Mouse (Mus musculus): ENCODE measurements around the gene Ambp. TPM values are rescaled to one million over a fixed set of nuclear protein-coding genes. Genes with fewer than 3 reads are reported as not detected.

Ambp gene
- polyA plus RNA-seq, 1 experiment from 2014 or later: 1.5 TPM

DNA sequence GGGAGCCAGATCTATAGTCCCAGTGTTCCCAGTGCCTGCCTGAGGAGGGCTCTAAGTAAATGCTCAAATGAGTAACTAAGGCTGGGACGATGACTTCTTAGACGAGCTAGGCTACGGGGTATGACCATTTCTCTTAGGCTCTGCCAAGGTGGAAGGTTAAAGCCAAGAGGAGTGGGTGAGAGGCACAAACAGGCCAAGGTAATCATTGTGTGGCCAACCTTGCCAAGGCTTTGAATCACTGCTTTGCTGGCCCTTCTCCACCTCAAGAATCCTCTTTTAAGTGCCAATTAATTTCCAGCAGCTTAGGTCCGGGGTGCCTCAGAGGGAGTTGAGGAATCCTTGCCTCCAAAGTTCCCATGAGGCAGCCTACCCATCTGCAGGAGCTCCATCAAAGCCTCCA, 15.5 kb upstream of the Ambp start:
- 73% methylated on average over 4 of the region's 4 CpGs for WGBS
- Histone ChIP-seq H3K9ac (ENCODE audit: low read length) (no peak overlapping the region), H3K36me3 (ENCODE audit: control insufficient read depth, insufficient read depth) (no peaks in the 10 kb centered on the region), H3K9me3 (replicated peaks; ENCODE audit: control insufficient read depth, low read length) (no peaks in the 10 kb centered on the region; the same call in 1 of the 2 replicates), H3K4me3 (ENCODE audit: low read length) (no peak overlapping the region), H3K27ac (ENCODE audit: low read length) (no peak overlapping the region), H3K4me2 (ENCODE audit: low read depth, low read length) (no peak overlapping the region), H3K4me1 (ENCODE audit: control insufficient read depth, insufficient read depth, low read length) (no peaks in the 10 kb centered on the region), H3K27me3 (ENCODE audit: control insufficient read depth, insufficient read depth, low read length) (peaks cover 24% of the 10 kb centered on the region)
- ATAC-seq (replicated peaks; ENCODE audit: extremely low read depth, insufficient read depth, low FRiP score): no peak

- H3K27me3 ChIP-seq (ENCODE audit: control insufficient read depth, insufficient read depth, low read length): peaks cover 16% of the 10 kb centered on the region
- H3K27ac ChIP-seq (ENCODE audit: low read length): no peak overlapping the region
- ATAC-seq (replicated peaks; ENCODE audit: extremely low read depth, insufficient read depth, low FRiP score): no peak
- H3K4me3 ChIP-seq (ENCODE audit: low read length): no peak overlapping the region
- H3K36me3 ChIP-seq (ENCODE audit: control insufficient read depth, insufficient read depth): no peaks in the 10 kb centered on the region
- no peak overlapping the region for H3K4me2 ChIP-seq (ENCODE audit: low read depth, low read length)
- no peaks in the 10 kb centered on the region for H3K9me3 ChIP-seq (replicated peaks; ENCODE audit: control insufficient read depth, low read length)
- no peak overlapping the region for H3K9ac ChIP-seq (ENCODE audit: low read length)
- WGBS: 82% methylated on average over 5 of the region's 5 CpGs
- H3K4me1 ChIP-seq (ENCODE audit: control insufficient read depth, insufficient read depth, low read length): no peaks in the 10 kb centered on the region
Measured at GRCm38 (mm10) chr4:63166323-63166722, 11.7 kb upstream of the Ambp start.

- no peak; the same call in 1 of the 2 replicates for ATAC-seq (replicated peaks; ENCODE audit: extremely low read depth, insufficient read depth, low FRiP score)
- no peaks in the 10 kb centered on the region for H3K4me1 ChIP-seq (ENCODE audit: control insufficient read depth, insufficient read depth, low read length)
- H3K27ac ChIP-seq (ENCODE audit: low read length): no peak overlapping the region
- no peak overlapping the region for H3K4me3 ChIP-seq (ENCODE audit: low read length)
- WGBS: 85% methylated on average over 4 of the region's 4 CpGs
- H3K27me3 ChIP-seq (ENCODE audit: control insufficient read depth, insufficient read depth, low read length): peaks cover 12% of the 10 kb centered on the region
- H3K4me2 ChIP-seq (ENCODE audit: low read depth, low read length): no peak overlapping the region
- no peak overlapping the region for H3K9ac ChIP-seq (ENCODE audit: low read length)
- H3K36me3 ChIP-seq (ENCODE audit: control insufficient read depth, insufficient read depth): no peaks in the 10 kb centered on the region
- H3K9me3 ChIP-seq (replicated peaks; ENCODE audit: control insufficient read depth, low read length): no peaks in the 10 kb centered on the region
Measured at GRCm38 (mm10) chr4:63165636-63166035, 11.0 kb upstream of the Ambp start.

DNA sequence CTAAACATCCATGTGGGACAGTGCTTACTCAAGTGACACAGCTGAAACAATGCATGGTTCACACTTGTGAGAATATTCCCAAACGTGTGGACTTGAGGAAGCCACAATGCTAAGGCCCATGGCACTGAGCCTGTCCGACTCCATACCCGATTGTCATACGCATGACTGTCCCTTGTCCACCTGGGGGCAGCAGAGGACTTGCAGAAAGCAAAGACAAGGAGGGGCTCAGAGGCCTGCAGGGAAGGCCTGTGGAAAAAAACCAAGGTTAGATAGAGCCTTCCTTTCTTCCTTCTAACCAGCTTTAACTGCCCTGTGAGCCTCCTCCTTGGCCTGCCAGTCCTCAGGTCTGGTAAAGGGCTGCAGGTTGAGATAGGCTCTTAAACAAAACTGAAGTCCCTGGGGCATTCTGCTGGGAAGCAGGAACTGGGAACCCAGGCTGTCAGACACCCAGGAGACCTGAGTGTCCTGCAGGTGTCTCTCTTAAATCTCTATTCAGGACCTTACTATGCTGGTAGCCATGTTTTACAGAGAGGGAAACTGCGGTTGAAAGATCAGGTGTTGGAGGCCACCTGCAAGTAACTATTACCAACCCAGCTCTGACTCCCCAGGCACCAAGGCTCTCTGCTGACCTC, 4.5 kb upstream of the Ambp start:
- H3K4me3 ChIP-seq (ENCODE audit: low read length): no peak overlapping the region
- ATAC-seq (replicated peaks; ENCODE audit: extremely low read depth, insufficient read depth, low FRiP score): peak; percentile 72
- H3K4me2 ChIP-seq (ENCODE audit: low read depth, low read length): no peak overlapping the region
- no peaks in the 10 kb centered on the region for H3K27me3 ChIP-seq (ENCODE audit: control insufficient read depth, insufficient read depth, low read length)
- no peaks in the 10 kb centered on the region for H3K4me1 ChIP-seq (ENCODE audit: control insufficient read depth, insufficient read depth, low read length)
- H3K27ac ChIP-seq (ENCODE audit: low read length): no peak overlapping the region
- H3K9ac ChIP-seq (ENCODE audit: low read length): 0 out of 2 replicates have a peak overlapping the region, but pooled peaks have one; percentile 23
- H3K9me3 ChIP-seq (replicated peaks; ENCODE audit: control insufficient read depth, low read length): no peaks in the 10 kb centered on the region
- 15% methylated on average over 5 of the region's 5 CpGs for WGBS
- no peaks in the 10 kb centered on the region for H3K36me3 ChIP-seq (ENCODE audit: control insufficient read depth, insufficient read depth)

- H3K4me2 ChIP-seq (ENCODE audit: low read depth, low read length): no peak overlapping the region
- no peak overlapping the region for H3K27ac ChIP-seq (ENCODE audit: low read length)
- no peaks in the 10 kb centered on the region for H3K4me1 ChIP-seq (ENCODE audit: control insufficient read depth, insufficient read depth, low read length)
- no peaks in the 10 kb centered on the region for H3K27me3 ChIP-seq (ENCODE audit: control insufficient read depth, insufficient read depth, low read length)
- H3K4me3 ChIP-seq (ENCODE audit: low read length): no peak overlapping the region
- no peaks in the 10 kb centered on the region for H3K36me3 ChIP-seq (ENCODE audit: control insufficient read depth, insufficient read depth)
- no peaks in the 10 kb centered on the region for H3K9me3 ChIP-seq (replicated peaks; ENCODE audit: control insufficient read depth, low read length)
- no peak overlapping the region for H3K9ac ChIP-seq (ENCODE audit: low read length)
- no peak for ATAC-seq (replicated peaks; ENCODE audit: extremely low read depth, insufficient read depth, low FRiP score)
- WGBS: 86% methylated on average over 7 of the region's 7 CpGs
Measured at GRCm38 (mm10) chr4:63158192-63158591, 3.6 kb upstream of the Ambp start.

- Histone ChIP-seq H3K27me3 (ENCODE audit: control insufficient read depth, insufficient read depth, low read length) (no peaks in the 10 kb centered on the region), H3K27ac (ENCODE audit: low read length) (no peak overlapping the region), H3K9me3 (replicated peaks; ENCODE audit: control insufficient read depth, low read length) (no peaks in the 10 kb centered on the region), H3K4me3 (ENCODE audit: low read length) (no peak overlapping the region), H3K36me3 (ENCODE audit: control insufficient read depth, insufficient read depth) (no peaks in the 10 kb centered on the region), H3K4me1 (ENCODE audit: control insufficient read depth, insufficient read depth, low read length) (no peaks in the 10 kb centered on the region), H3K4me2 (ENCODE audit: low read depth, low read length) (no peak overlapping the region), H3K9ac (ENCODE audit: low read length) (no peak overlapping the region)
- no peak for ATAC-seq (replicated peaks; ENCODE audit: extremely low read depth, insufficient read depth, low FRiP score)
- WGBS: 58% methylated on average over 8 of the region's 8 CpGs
Measured at GRCm38 (mm10) chr4:63156726-63157634, 2.4 kb upstream of the Ambp start.

DNA sequence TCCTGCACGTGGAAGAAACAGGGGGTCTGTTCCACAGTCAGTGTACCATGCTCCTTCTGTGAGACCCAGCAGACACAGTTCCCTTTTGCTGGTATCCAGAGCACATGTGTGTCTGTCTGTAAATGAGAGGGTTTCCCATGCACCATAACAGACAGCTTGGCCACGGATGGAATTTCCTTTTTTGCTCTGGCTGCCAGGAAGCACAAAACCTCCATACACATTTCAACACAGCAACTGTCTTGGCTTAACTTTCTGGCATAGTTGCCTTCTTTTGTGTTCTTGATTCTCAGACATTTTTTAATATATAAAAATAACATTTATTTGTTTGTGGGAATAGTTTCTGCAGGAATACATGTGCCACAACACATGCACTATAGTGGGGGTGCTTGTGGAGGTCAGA, 997 bp upstream of the Ambp start:
- Histone ChIP-seq H3K4me1 (ENCODE audit: control insufficient read depth, insufficient read depth, low read length) (no peaks in the 10 kb centered on the region), H3K27ac (ENCODE audit: low read length) (no peak overlapping the region), H3K36me3 (ENCODE audit: control insufficient read depth, insufficient read depth) (no peaks in the 10 kb centered on the region), H3K27me3 (ENCODE audit: control insufficient read depth, insufficient read depth, low read length) (no peaks in the 10 kb centered on the region), H3K9me3 (replicated peaks; ENCODE audit: control insufficient read depth, low read length) (no peaks in the 10 kb centered on the region), H3K4me3 (ENCODE audit: low read length) (no peak overlapping the region), H3K9ac (ENCODE audit: low read length) (no peak overlapping the region), H3K4me2 (ENCODE audit: low read depth, low read length) (no peak overlapping the region)
- 43% methylated on average over 2 of the region's 2 CpGs for WGBS
- ATAC-seq (replicated peaks; ENCODE audit: extremely low read depth, insufficient read depth, low FRiP score): no peak

DNA sequence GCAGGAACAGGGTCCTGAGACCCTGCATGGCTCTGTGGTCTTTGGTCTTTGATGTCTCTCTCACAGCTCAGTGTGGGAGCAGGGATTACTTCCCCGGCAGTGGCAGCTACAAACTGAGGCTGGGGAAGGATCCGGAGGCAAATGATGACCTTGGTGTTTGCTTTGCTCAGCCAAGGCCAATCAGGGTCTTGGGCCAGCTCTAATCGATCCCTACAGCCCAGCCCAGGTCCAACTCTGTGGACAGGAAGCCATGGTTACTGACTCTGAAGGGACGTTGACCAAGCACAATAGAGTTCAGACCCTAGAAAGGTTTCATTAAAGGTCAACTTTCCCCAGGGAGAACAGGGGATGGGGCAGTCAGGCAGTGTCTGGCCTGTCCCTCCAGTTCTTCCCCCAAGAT, 571 bp downstream of the Ambp start:
- H3K36me3 ChIP-seq (ENCODE audit: control insufficient read depth, insufficient read depth): no peaks in the 10 kb centered on the region
- H3K4me2 ChIP-seq (ENCODE audit: low read depth, low read length): no peak overlapping the region
- H3K4me1 ChIP-seq (ENCODE audit: control insufficient read depth, insufficient read depth, low read length): no peaks in the 10 kb centered on the region
- no peak overlapping the region for H3K9ac ChIP-seq (ENCODE audit: low read length)
- ATAC-seq (replicated peaks; ENCODE audit: extremely low read depth, insufficient read depth, low FRiP score): no peak
- WGBS: 40% methylated on average over 4 of the region's 4 CpGs
- no peak overlapping the region for H3K4me3 ChIP-seq (ENCODE audit: low read length)
- peaks cover 2% of the 10 kb centered on the region for H3K27me3 ChIP-seq (ENCODE audit: control insufficient read depth, insufficient read depth, low read length)
- H3K9me3 ChIP-seq (replicated peaks; ENCODE audit: control insufficient read depth, low read length): no peaks in the 10 kb centered on the region
- no peak overlapping the region for H3K27ac ChIP-seq (ENCODE audit: low read length)

DNA sequence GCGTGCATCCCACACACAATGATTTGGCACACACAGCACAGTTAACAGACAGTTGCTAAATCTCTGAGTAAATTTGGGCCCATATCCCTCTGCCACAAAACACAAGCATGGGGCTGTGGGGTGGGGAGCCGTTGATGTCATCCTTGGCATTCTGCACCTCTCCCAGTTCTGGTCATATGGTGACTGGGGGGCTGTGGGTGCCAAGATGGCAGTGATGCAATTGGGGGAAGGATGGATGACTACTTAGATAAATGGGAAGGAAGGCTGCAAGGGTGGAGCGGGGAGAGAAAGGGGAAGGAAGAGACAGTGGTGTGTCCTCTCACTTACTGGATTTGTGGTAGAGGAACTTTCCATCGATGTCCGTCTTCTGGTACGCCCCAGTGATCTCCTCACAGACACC, 3.5 kb downstream of the Ambp start:
- peaks cover 4% of the 10 kb centered on the region for H3K9me3 ChIP-seq (replicated peaks; ENCODE audit: control insufficient read depth, low read length)
- no peak for ATAC-seq (replicated peaks; ENCODE audit: extremely low read depth, insufficient read depth, low FRiP score)
- 85% methylated on average over 6 of the region's 6 CpGs for WGBS

More for the DNA sequence above, 3.5 kb downstream of the Ambp start:
- no peak overlapping the region for H3K27ac ChIP-seq (ENCODE audit: low read length)
- no peak overlapping the region for H3K4me2 ChIP-seq (ENCODE audit: low read depth, low read length)
- no peaks in the 10 kb centered on the region for H3K4me1 ChIP-seq (ENCODE audit: control insufficient read depth, insufficient read depth, low read length)
- H3K9ac ChIP-seq (ENCODE audit: low read length): no peak overlapping the region
- peaks cover 2% of the 10 kb centered on the region for H3K27me3 ChIP-seq (ENCODE audit: control insufficient read depth, insufficient read depth, low read length)
- H3K4me3 ChIP-seq (ENCODE audit: low read length): no peak overlapping the region
- H3K36me3 ChIP-seq (ENCODE audit: control insufficient read depth, insufficient read depth): no peaks in the 10 kb centered on the region
